Mouse (Mus musculus) skeletal muscle tissue, adult 2 months (tissue): ENCODE results near the gene Ereg.

Experiments
- DNase-seq: peaks from one replicate; pipeline ENCODE4 v3.0.0-alpha.2; 2012; ENCODE audit warnings: low read depth, low spot score

Ereg gene

DNA sequence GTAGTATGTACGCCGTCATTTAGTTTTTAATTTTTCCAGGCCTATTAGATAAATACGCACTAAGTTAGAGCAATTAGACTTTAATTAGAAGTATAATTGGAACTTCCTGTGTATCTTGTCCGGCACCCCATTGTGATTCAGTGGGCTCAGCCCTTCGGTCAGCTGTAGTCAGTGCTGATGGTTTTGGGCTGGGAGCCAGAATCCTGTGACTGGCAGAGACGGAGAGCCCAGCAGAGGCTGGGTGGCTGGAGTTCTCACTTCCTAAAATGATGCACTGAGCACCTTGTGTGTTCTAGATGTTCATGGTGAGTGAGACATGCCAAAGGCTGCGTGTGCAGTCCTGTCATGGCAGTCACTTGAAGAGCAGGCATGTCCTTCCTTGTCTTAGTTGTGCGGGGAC is 36.6 kb downstream of the Ereg start:
- no peak for DNase-seq

DNA sequence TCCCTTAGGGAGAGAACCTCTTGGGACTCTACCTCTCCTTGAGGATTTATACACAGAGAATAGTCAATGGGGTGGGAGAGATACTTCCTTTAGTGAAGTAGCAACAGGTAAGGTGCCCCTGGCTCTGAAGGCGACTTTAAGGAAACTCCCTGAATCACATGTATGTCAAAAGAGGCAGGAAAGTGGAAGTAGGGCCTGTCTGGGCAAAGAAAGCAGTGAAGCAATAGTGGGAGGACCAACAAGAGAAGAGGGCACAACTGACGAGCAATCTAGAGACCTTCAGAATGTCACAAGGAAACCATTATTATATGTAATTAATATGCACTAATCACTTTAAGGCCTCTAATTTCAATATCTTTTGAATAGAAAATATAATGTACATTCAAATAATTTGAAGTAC is 39.5 kb downstream of the Ereg start:
- DNase-seq, result no peak

DNA sequence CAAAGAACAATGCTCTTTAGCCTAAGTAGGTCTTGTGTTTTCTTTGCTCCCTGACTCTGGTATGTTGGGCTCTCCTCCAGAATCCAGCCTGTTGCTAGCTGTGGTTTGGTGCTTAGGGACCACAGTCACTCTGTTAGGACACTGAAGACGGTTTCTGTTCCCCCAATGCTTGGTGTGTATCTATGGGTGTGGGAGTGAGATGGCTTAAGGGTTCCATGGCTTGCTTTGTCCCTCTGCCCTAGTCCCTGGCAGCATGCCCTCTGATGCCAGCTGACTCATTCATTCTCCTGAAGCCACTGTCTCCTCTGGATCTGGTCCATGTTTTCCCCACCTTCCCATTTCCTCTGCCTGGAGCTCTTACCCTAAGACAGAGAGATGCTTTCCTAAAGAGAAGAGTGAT is 40.2 kb downstream of the Ereg start:
- no peak for DNase-seq

DNA sequence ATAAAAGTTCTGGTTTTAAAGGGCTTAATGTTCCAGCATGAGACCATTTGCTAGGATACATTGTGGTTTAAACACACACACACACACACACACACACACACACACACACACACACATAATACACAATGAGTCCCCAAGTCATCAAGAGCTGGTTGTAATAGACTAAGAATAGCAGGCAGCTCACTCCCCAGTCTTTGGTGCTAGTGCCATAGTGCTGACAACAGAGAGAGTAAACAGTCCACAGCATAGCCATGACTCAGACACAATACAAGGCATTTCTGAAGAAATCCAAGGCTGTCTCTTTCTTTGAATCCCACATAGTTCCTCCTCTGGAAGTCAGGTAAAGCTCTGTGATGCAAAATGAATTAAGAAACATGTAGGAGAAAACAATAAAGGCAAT is 44.2 kb downstream of the Ereg start:
- no peak for DNase-seq

DNA sequence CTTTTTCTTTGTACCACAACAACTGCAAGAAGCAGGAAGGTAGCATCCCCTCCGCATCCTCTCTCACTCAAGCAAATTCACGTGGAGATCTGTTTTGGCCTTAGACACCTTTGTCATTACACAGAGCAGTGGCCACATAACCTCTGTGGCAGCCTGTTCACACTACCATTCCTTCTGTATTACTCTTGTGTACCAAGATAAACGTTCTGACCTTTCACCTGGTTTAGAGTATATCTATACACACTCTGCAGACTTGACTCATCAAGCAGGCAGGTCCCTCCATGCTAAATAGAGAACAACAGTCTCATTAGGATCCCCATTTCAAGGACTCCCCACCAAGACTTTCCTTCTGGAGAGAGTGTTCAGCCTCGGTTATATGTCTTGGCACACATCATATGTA is 49.0 kb downstream of the Ereg start:
- DNase-seq, result no peak

DNA sequence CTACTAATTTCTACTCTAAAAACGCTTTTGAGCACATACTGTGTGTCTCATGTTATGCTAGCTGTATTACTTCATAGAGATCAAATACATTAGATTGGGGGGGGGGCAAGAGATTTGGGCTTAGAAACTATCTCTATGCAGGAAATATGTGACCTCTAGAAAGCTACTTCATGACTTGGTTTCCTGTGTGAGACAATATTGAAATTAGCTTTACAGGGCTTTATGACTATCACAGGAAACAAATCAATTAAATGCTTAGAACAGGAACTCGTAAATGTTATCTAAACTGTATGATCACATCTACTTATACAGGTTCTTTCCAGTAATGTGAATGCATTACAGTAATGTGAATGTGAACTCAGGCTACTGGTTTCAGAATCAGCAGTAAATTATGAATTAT is 49.7 kb downstream of the Ereg start:
- DNase-seq, result no peak

DNA sequence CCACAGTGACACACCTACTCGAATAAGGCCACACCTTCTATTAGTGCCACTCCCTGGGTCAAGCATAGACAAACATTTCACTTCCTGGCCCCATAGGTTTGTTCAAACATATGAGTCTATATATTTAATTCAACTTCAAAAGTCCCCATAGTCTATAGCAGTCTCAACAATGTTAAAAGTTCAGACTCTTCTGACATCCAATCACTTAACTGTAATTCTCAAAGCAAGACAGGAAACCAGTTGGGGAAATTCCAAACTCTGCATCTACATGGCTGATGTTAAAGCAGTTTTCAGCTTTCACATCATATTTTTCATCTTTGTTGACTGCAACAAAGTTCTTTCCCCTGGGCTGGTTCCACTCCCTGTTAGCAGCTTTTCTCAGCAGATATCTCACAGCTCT is 52.2 kb downstream of the Ereg start:
- no peak for DNase-seq

DNA sequence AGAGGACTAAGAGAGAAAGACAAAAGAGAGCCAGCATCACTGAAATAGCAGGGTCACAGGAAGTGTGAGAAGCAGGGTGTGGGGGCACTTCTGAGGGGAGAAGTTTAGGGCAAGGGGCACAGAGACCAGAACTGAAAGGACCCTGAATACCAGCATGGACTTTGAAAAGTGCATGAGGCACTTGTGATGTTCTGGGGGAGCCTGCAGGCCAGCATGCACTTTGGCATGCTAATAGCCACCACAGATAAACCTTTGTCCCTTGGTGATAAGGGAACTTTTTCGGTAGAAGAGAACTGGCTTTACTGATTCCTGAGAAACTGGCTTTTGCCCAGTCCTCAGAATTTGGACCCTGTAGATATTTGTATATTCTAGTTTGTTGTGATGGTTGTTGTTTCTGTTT is 60.5 kb downstream of the Ereg start:
- DNase-seq, result no peak

DNA sequence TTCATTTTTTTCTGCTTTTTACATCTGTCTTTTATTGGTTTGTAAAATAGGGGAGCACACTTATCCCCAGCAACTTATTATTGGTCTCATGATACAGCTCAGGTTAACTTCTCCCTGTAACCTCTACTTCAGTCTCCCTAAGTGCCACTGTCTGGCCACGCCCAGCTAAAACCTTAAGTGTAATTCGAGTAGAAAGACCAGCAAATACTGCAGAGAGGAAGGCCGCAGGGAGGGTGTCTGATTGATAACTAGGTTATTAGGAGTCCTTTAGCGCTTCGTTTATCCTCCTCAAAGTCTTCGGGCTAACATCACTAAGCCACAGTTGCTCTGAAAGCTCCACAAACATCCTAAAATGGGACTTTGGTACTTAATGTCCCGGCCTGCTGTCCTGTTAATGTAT is 64.5 kb downstream of the Ereg start:
- DNase-seq, result no peak

DNA sequence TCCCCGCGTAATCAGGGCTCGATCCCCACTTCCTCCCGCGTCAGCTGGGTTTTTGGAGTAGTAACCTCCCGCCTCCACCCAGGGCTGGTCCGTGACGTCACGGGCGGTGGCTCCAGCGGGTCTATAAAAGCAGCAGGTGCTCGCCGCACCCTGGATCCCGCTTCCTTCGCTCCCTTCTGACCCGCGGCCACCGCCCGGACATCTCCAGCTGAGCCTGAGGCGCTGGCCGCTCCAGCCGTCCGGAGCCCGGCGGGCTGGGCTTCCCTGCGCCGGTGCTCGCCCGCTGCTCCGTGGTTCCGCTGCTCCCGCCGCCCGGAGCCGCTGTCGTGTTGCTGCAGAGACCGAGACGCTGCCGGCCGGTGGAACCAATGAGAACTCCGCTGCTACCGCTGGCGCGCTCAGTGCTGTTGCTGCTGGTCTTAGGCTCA is 65.0 kb downstream of the Ereg start, which contains the start of gene Areg:
Gene Areg, plus strand, starts transcription at position 154 of the 428 bp plus-strand sequence.
- DNase-seq, result no peak

DNA sequence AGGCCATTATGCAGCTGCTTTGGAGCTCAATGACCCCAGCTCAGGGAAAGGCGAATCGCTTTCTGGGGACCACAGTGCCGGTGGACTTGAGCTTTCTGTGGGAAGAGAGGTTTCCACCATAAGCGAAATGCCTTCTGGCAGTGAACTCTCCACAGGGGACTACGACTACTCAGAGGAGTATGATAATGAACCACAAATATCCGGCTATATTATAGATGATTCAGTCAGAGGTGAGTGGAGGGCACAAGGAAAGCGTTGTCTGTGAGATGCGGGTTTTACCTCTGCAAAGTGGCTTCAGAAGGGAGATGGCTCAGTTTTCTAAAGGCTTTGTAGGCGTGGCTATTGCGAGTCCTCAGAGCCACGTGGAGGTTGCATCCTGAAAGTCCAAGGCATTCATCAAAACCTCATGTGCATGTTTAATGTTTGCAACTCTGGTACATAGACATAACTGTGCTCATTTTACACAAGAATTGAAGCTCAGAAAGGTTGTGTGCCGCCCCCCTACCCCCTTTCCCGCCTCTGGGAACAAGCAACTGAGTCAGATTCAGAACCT is 66.5 kb downstream of the Ereg start:
- DNase-seq, result no peak
